Mouse (Mus musculus) lung, embryonic 15.5 days (tissue): ENCODE measurements around the gene Stk32c. TPM values are rescaled to one million over a fixed set of nuclear protein-coding genes. Genes with fewer than 3 reads are reported as not detected.

Experiments used
- ATAC-seq: fragments of 200-750 bp; cut with Nextera tagmentation; 2 replicates; pipeline ENCODE4 v1.8.0; 2017; ENCODE audit warnings: moderate number of reproducible peaks, borderline replicate concordance; ENCODE audit not compliant: low FRiP score, low TSS enrichment; ENCODE audit errors: extremely low read depth
- H3K27ac ChIP-seq: fragments of 300-500 bp; sonication (generic); 2 replicates; pipeline ENCODE4 v1.5.1; 2015; ENCODE audit warnings: moderate library complexity, mild to moderate bottlenecking, inconsistent platforms
- H3K27me3 ChIP-seq: fragments of 300-500 bp; sonication (generic); 2 replicates; pipeline ENCODE4 v1.6.1; 2015; ENCODE audit warnings: inconsistent platforms
- H3K36me3 ChIP-seq: fragments of 300-500 bp; sonication (generic); 2 replicates; pipeline ENCODE4 v1.6.1; 2015; ENCODE audit warnings: inconsistent platforms
- H3K4me1 ChIP-seq: fragments of 300-500 bp; sonication (generic); 2 replicates; pipeline ENCODE4 v1.6.1; 2015; ENCODE audit warnings: inconsistent platforms
- H3K4me2 ChIP-seq: fragments of 300-500 bp; sonication (generic); 2 replicates; pipeline ENCODE4 v1.6.1; 2015; ENCODE audit warnings: inconsistent platforms, mild to moderate bottlenecking, moderate library complexity
- H3K4me3 ChIP-seq: fragments of 300-500 bp; sonication (generic); 2 replicates; pipeline ENCODE4 v1.5.1; 2015; ENCODE audit warnings: mild to moderate bottlenecking, inconsistent platforms
- H3K9ac ChIP-seq: fragments of 300-500 bp; sonication (generic); 2 replicates; pipeline ENCODE4 v1.6.1; 2015; ENCODE audit warnings: inconsistent platforms
- H3K9me3 ChIP-seq: fragments of 300-500 bp; sonication (generic); 2 replicates; pipeline ENCODE4 v1.6.1; 2016; ENCODE audit warnings: inconsistent platforms
- WGBS: fragments of 180-500 bp; shearing (Covaris S2); methylation state at CpG from one replicate; pipeline ENCODE4 v1.1.7; 2015; 5-methylcytosine and 5-hydroxymethylcytosine counted together
- polyA plus RNA-seq: library from polyadenylated mRNA; unstranded; fragments of >200 nt; fragmentation: Nextera tagmentation; extraction: Ambion mirVana; gene quantifications from 2 replicates; pipeline ENCODE4 v1.2.1, GENCODE M21; 2015

Gene Stk32c
- polyA plus RNA-seq, 1 experiment from 2014 or later, result 0.22 TPM

DNA sequence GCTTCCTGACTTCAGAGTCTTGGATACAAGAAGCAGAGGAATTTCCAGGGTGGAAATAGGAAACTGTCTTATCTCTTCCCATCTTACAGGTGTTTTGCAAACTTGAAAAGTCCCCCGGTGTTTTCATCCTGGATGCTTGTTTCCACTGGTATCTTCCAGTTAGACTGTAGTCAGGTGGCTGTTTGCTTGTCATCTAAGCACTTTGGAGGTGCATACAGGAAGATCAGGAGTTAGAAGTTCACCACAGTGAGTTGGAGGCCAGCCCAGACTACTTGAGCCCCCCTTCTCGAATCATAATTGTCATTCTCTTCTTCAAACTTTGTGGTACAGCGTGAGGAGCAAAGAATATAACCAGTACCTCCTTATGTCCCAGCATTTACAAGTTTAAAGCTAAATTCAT lies 1.1 kb upstream of the Stk32c start:
- H3K9ac ChIP-seq, result no peak overlapping the region
- no peak for ATAC-seq
- no peak overlapping the region for H3K4me2 ChIP-seq
- peaks cover 18% of the 10 kb centered on the region for H3K4me1 ChIP-seq
- H3K27ac ChIP-seq, result no peak overlapping the region
- H3K4me3 ChIP-seq, result no peak overlapping the region
- no peaks in the 10 kb centered on the region for H3K27me3 ChIP-seq
- 56% methylated on average over 3 of the region's 3 CpGs for WGBS
- H3K36me3 ChIP-seq, result no peaks in the 10 kb centered on the region
- no peaks in the 10 kb centered on the region for H3K9me3 ChIP-seq

DNA sequence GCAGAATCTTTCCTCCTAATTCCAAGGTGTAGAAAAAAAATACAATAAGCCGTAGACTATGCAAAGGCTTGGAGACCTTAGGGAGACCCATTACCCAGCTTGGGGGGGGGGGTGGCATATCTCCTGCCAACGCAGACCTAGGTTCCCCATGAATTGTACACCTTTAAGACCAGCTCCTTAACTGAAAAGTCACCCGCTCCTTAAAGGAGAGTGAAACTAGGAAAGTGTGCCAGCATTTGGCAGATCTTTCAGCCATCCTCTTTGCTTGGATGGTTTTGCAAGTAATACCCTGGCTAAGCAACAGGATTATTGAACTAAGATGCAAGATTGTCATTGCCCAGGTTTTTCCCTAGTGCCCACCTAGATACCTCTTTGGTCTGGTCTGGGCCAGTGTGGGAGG lies 644 bp upstream of the Stk32c start:
- Histone ChIP-seq H3K9me3 (no peaks in the 10 kb centered on the region), H3K4me3 (peak overlapping the region; percentile 65), H3K27ac (0 out of 2 replicates have a peak overlapping the region, but pooled peaks have one; percentile 29), H3K27me3 (no peaks in the 10 kb centered on the region), H3K4me2 (peak overlapping the region; percentile 73), H3K4me1 (peaks cover 14% of the 10 kb centered on the region), H3K9ac (0 out of 2 replicates have a peak overlapping the region, but pooled peaks have one; percentile 32), H3K36me3 (no peaks in the 10 kb centered on the region)
- WGBS, result 61% methylated on average over 3 of the region's 3 CpGs
- ATAC-seq, result no peak

DNA sequence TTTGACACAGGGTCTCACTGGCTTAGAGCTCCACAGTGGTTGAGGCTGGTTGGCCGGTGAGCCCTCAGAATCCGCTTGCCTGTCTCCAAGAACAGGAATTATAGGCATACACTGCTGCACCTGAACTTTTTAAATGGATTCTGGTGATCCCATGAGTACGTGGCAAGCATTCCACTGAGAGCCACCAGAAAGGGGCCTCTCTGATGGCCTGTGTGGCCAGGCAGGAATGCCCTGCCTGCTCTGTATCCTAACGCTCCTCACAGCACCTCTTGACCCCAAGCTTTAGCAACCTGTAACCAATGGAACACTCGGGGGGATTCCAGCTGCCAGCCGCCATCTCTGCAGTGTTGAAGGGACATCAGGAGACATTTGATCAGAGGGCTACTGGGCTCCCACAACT lies 1.3 kb downstream of the Stk32c start:
- Histone ChIP-seq H3K4me3 (no peak overlapping the region), H3K36me3 (no peaks in the 10 kb centered on the region), H3K9me3 (no peaks in the 10 kb centered on the region), H3K4me1 (peaks cover 13% of the 10 kb centered on the region), H3K27me3 (no peaks in the 10 kb centered on the region), H3K27ac (no peak overlapping the region), H3K9ac (no peak overlapping the region), H3K4me2 (no peak overlapping the region)
- WGBS, result 69% methylated on average over 6 of the region's 6 CpGs
- no peak for ATAC-seq

DNA sequence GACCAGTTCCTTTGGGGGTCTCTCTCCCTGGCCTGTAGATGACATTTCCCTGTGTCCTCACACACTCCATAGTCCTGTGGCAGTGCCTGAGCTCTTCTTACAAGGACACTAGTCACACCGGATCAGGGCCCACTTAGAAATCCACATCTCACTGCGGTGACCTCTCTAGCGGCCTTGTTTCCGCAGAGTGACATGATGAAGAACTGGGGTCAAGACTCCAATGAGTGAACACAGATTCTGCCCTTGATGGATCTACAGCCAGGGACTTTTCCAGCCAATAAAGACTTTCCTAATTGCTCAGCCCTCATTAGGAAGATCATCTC lies 4.4 kb downstream of the Stk32c start:
- H3K36me3 ChIP-seq, result no peaks in the 10 kb centered on the region

DNA sequence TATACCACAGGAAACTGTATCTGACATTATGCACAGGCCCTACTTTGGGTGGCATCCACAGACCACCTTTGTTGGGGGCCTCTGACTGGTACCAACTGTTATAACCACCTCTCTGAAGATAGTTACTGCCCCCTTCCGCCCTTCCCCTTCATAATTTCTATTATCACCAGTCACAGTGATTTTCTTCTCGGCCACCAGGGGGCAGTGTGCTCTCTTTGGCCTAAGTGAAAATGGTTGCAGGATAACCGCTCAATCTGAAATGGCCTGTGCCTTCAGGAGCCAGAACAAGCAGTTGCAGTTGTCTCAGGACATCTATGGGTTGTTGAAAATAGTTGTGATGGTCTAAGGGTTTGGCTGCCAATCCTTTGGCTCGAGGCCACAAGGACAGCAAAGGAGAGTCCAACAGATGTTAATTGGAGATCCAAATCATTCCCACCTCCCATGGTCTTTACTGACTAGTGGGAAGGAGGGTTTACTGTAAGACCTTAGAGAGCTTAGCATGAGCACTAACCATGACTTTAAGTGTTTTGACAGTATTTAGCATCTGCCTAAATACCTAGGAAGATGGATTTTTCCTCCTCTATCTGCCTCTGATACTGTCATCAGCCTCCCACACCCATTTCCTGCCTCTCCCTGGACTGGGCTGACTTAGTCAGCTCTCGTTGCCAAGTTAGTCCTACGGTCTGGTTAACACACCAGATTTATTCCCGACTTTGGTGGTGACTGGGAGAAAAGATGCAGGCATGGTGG lies 4.9 kb downstream of the Stk32c start:
- H3K4me2 ChIP-seq, result no peak overlapping the region
- no peak overlapping the region for H3K4me3 ChIP-seq
- H3K27me3 ChIP-seq, result no peaks in the 10 kb centered on the region
- H3K9ac ChIP-seq, result no peak overlapping the region
- peaks cover 5% of the 10 kb centered on the region for H3K4me1 ChIP-seq
- WGBS, result 18% methylated on average over 7 of the region's 7 CpGs
- no peaks in the 10 kb centered on the region for H3K9me3 ChIP-seq
- H3K27ac ChIP-seq, result no peak overlapping the region
- no peak for ATAC-seq
- no peaks in the 10 kb centered on the region for H3K36me3 ChIP-seq

More for the DNA sequence above, 4.4 kb downstream of the Stk32c start:
- Histone ChIP-seq H3K4me1 (peaks cover 9% of the 10 kb centered on the region), H3K27ac (no peak overlapping the region), H3K4me2 (no peak overlapping the region), H3K9ac (no peak overlapping the region), H3K27me3 (no peaks in the 10 kb centered on the region), H3K4me3 (no peak overlapping the region), H3K9me3 (no peaks in the 10 kb centered on the region)
- ATAC-seq, result no peak
- WGBS, result 65% methylated on average over 4 of the region's 4 CpGs

DNA sequence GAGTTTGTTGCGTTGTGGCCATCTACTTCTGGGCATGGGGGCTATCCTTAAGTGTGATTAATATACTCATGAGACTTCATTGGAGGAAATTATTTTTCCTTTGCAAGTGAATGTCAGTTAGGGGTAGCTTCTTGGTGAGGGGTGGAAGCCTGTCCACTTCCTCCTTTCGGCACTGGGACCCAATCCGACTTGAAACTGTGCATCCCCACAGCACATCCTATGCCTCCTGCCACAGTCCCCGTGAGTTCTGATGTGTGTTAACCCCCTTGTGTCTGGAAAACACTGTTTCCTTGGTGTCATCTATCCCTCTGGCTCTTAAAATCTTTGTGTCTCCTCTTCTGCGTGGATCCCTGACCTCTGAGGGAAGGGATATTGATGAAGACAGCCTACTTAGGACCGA lies 11.9 kb downstream of the Stk32c start:
- Histone ChIP-seq H3K36me3 (no peaks in the 10 kb centered on the region), H3K4me2 (no peak overlapping the region), H3K4me3 (no peak overlapping the region), H3K27me3 (peaks cover 9% of the 10 kb centered on the region; the same call in 1 of the 2 replicates), H3K9ac (no peak overlapping the region), H3K4me1 (no peaks in the 10 kb centered on the region), H3K9me3 (no peaks in the 10 kb centered on the region), H3K27ac (no peak overlapping the region)
- ATAC-seq, result no peak
- WGBS, result 42% methylated on average over 6 of the region's 6 CpGs

DNA sequence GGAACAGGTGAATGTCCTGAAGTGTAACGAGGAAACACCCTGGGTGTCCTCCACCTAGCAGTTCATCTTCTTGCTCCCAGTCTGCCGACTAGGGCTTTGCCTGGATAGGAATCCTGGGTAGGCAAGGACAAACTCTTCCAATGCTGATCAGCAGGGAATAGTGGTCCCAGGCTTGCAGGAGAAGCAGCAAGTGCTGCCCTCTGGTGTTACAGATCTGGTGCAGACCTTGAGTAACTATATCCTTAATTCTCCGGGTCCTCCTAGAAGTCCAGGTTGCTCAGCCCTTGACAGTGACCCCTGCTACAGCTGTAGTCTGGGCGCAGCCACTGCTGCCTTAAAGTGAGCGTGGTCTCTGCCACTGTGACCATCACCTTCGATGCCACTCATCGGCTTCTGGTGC lies 13.0 kb downstream of the Stk32c start:
- no peak for ATAC-seq
- WGBS, result 26% methylated on average over 7 of the region's 7 CpGs

DNA sequence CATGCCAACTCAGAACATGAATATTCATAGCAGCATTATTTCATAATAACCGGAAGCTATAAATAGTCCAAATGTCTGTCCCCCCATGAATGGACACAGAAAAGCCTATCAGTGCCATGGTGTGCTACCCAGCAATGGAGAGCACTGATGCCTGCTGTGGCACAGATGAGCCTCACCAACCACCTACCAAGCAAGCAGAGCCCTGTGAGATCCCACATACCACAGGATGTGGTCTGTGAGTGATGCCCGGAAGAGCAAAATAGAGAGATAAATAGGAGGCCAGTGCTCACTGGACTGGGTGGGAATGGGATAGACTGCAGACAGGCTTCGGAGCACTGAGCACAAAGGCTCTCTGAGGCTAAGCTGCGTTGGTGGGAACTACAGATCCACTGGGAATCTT lies 16.1 kb downstream of the Stk32c start:
- H3K4me3 ChIP-seq, result no peak overlapping the region
- no peak for ATAC-seq
- H3K4me2 ChIP-seq, result no peak overlapping the region
- H3K27me3 ChIP-seq, result peaks cover 9% of the 10 kb centered on the region; the same call in 1 of the 2 replicates
- WGBS, result 75% methylated on average over 4 of the region's 4 CpGs
- H3K4me1 ChIP-seq, result no peaks in the 10 kb centered on the region
- H3K9ac ChIP-seq, result no peak overlapping the region
- no peaks in the 10 kb centered on the region for H3K36me3 ChIP-seq
- H3K27ac ChIP-seq, result no peak overlapping the region
- no peaks in the 10 kb centered on the region for H3K9me3 ChIP-seq

More for the DNA sequence above, 13.0 kb downstream of the Stk32c start:
- Histone ChIP-seq H3K4me2 (no peak overlapping the region), H3K27me3 (peaks cover 9% of the 10 kb centered on the region; the same call in 1 of the 2 replicates), H3K4me1 (no peaks in the 10 kb centered on the region), H3K27ac (no peak overlapping the region), H3K4me3 (no peak overlapping the region), H3K9me3 (no peaks in the 10 kb centered on the region), H3K9ac (no peak overlapping the region), H3K36me3 (no peaks in the 10 kb centered on the region)

DNA sequence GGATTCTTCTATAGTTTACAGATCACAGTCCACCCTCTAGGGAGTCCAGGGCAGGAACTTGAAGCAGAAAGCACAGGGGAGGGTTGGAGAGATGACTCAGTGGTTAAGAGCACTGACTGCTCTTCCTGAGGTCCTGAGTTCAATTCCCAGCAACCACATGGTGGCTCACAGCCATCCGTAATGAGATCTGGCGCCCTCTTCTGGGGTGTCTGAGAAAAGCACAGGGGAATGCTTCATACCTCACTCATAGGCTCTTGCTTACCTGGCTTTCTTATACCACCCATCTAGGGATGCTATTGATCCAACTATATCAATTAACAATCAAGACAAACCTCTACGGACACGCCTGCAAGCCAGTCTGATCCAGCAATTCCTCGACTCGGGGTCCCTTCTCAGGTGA lies 21.5 kb downstream of the Stk32c start:
- H3K27me3 ChIP-seq, result peaks cover 23% of the 10 kb centered on the region
- no peak for ATAC-seq
- no peak overlapping the region for H3K4me2 ChIP-seq
- H3K4me1 ChIP-seq, result peaks cover 6% of the 10 kb centered on the region; the same call in 1 of the 2 replicates
- H3K9me3 ChIP-seq, result no peaks in the 10 kb centered on the region
- no peaks in the 10 kb centered on the region for H3K36me3 ChIP-seq
- no peak overlapping the region for H3K4me3 ChIP-seq
- WGBS, result 70% methylated on average over 6 of the region's 6 CpGs
- H3K9ac ChIP-seq, result no peak overlapping the region
- H3K27ac ChIP-seq, result no peak overlapping the region

DNA sequence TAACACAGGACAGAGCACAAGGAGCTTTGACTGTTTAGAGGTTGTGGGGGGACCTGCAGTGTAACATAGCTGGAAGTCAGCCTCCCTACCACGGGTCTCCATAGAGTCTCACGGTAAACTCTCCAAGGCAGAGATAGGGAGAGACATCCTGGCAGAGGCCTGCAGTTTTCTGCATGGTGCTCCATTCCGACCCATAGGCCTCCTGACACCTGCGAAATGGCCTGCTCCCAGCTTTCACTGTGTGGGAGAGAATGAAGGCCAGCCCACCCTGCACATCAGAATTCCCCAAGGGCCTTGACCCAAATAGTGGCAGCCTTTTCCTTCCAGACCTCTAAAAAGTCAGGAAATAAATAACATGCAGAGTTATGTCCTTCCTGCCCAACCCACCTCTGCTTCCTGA lies 22.5 kb downstream of the Stk32c start:
- H3K9ac ChIP-seq, result no peak overlapping the region
- H3K27me3 ChIP-seq, result peaks cover 34% of the 10 kb centered on the region
- ATAC-seq, result no peak
- WGBS, result 82% methylated on average over 4 of the region's 4 CpGs
- H3K27ac ChIP-seq, result no peak overlapping the region
- no peak overlapping the region for H3K4me2 ChIP-seq
- no peaks in the 10 kb centered on the region for H3K9me3 ChIP-seq
- no peak overlapping the region for H3K4me3 ChIP-seq
- peaks cover 6% of the 10 kb centered on the region; the same call in 1 of the 2 replicates for H3K4me1 ChIP-seq
- H3K36me3 ChIP-seq, result no peaks in the 10 kb centered on the region

DNA sequence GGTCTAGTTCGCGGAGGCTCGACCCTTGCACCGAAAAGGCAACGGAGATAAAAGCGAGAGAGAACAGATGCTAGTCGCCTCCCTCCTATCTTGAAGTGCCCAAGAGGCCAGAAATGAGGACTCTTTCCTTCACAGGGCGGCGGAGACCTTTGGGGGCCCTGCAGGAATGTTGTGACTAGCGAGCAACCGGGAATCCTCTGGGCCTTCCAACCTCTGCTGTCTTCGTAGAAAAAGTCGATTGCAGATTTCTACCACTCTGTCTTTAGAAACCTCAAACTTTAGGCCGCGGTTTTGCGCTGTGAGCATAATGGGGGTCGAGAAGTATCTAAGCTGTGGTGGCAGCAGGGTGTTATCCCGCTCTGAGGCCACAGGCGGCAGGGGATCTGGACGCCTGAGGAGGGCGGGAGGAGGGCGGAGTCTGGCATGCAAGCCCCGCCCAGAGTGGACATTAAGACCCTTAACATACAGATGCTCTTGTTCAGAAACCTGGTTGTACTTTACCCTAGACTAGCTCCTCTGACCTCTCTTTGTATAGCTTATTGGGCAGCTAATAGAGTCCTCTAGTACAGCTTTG lies 24.4 kb downstream of the Stk32c start:
- Histone ChIP-seq H3K9me3 (no peaks in the 10 kb centered on the region), H3K27me3 (peaks cover 40% of the 10 kb centered on the region), H3K4me3 (peak overlapping the region; percentile 78), H3K4me1 (peaks cover 6% of the 10 kb centered on the region; the same call in 1 of the 2 replicates), H3K27ac (no peak overlapping the region), H3K4me2 (peak overlapping the region; percentile 100), H3K36me3 (no peaks in the 10 kb centered on the region), H3K9ac (peak overlapping the region; percentile 27; the same call in 1 of the 2 replicates)
- WGBS, result 2% methylated on average over 23 of the region's 23 CpGs
- ATAC-seq, result peak; percentile 76; the same call in 1 of the 2 replicates
